Mouse (Mus musculus) brain, adult 2 months (tissue): ENCODE data around the gene Krt90.
"Not testable (repeated sequence)": the region's sequence is repeated elsewhere in the genome, so short reads cannot be mapped to it uniquely, and the experiment has no call there.

ENCODE experiments used
- DNase-seq: peaks from one replicate; pipeline ENCODE4 v3.0.0; 2011; ENCODE audit warnings: low read depth, low spot score

Krt90 gene

DNA sequence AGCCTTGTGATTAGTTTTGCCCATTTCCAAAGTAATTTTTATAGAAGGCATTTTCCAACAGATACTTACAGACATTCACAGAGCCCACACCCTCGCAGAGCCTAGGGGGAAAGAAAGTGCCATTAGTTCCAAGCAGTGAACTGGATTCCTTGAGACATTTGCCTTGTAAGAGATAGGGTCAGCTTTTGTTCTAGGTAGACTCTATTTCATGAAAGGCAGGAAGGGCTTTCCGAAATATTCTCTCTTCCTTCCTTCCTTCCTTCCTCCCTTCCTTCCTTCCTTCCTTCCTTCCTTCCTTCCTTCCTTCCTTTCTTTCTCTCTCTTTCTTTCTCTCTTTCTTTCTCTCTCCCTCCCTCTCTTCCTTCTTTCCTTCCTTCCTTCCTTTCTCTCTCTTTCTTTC lies 45.6 kb downstream of the Krt90 start, which contains the start of gene Gm49425:
Gene Gm49425, minus strand, starts transcription at position 101 of the 400 bp plus-strand sequence.
- not testable (repeated sequence) for DNase-seq

DNA sequence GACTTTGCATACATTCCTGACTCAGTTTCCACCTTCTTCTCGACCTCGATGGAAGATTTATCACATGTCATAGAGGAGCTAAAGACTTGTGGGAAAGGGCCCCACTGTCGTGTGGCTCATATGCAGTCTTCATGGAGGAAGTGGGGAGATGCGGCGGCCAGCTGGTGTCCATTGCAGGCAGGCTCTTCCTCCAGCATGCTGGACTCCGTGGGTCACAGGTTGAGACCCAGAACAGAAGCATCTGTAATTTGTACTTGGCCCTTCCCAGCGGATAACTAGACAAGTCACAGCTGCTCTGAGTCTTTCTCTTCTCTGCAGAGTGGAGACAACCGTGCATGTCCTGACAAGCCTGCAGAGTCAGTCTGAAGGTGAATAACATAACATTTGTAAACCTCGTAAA lies 54.5 kb downstream of the Krt90 start:
- DNase-seq: no peak

DNA sequence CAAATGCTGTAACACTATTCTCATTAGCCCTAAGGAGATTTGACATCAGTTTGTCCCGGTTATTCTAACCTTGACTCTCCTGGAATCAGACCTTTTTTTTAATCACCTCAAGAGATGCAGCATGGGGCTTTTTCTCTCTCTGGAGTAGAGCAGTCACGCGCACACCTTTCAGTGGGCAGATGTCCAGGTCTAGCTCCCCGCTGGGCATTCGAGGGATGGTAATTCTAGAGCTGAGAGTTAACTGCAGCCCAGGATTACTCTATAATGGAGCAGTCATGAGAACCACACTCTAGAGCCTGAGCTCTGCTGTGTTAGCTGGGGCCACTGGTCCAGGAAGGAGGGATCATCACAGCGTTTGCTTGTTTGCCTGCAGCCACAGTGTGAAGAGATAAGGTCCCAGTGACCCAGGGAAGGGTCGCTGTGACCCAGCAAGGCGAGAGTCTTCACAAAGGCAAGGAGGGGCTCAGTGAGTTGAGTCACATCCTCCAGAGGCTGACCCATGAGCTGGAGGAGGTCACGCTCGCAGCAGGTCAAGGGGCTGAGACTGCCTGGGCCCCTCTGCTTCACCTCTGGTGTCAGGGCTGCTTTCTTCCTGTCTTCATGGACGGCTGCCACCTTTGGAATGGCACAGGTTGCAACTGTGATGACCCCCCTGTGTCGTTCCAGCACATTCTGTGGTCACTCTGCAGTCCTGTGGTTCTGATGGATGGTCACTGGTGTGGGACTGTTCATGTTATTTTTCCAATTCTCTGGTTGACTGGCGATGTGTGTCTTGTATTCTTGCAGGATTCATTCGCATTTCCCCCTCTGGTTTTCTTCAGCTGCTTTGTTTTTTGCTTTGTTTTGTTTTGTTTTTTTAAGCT lies 55.6 kb downstream of the Krt90 start:
- no peak for DNase-seq
